In genomic region chr7:123377443-123378400, GRCm38 (mm10) we compare ENCODE assay signal across 8 mouse cellular contexts. TPM values are rescaled to one million over a fixed set of nuclear protein-coding genes. Genes with fewer than 3 reads are reported as not detected.
DNase-seq lines count a peak whose midpoint lies in the region; ATAC-seq and TF ChIP-seq lines count a peak whose summit lies in the region.

No protein-coding gene starts in this region.

- peaks cover 10% of the 10 kb centered on the region for H3K36me3 ChIP-seq in megakaryocyte, embryonic 14.5 days (replicated peaks; ENCODE audit: low read length)

- no peak for TF ChIP-seq CTCF in cortical plate, adult 2 months (IDR thresholded peaks at IDR 0.05; ENCODE audit: extremely low read depth, insufficient read depth, low read length)

- peak; percentile 94 for TF ChIP-seq POLR2A in cortical plate, adult 2 months (IDR thresholded peaks at IDR 0.05; ENCODE audit: extremely low read depth, insufficient read depth, low read length)

- peaks cover 3% of the 10 kb centered on the region; the same call in 1 of the 2 replicates for H3K9me3 ChIP-seq in megakaryocyte, embryonic 14.5 days

- peak; percentile 100 for ATAC-seq in activated CD4-positive, CD25-positive, alpha-beta regulatory T cell, adult 4 months

- peak; percentile 91 to 93 for DNase-seq in gastrocnemius, adult 8-10 months (ENCODE audit: low spot score in 2 of 2)
- DNase-seq in hindlimb bud, embryonic 11.5 days (ENCODE audit: extremely low spot score, low read depth, low spot score), result peak; percentile 85
- peak; percentile 85 to 97 for DNase-seq in left cerebral cortex, adult 8-10 months (ENCODE audit: low spot score in 2 of 2)
- peak; percentile 98 to 99 for DNase-seq in right cerebral cortex, postnatal 10 days (ENCODE audit: low spot score in 2 of 2)
- peak; percentile 78 for DNase-seq in urinary bladder, postnatal 25 days (ENCODE audit: low spot score)

- H3K27ac ChIP-seq in cortical plate, adult 2 months (ENCODE audit: insufficient read depth, low read length), result peak overlapping the region; percentile 72

- peak overlapping the region; percentile 92 for H3K4me3 ChIP-seq in cortical plate, adult 2 months (ENCODE audit: insufficient read depth, low read length)
- peak overlapping the region; percentile 99 for H3K4me3 ChIP-seq in megakaryocyte, embryonic 14.5 days (replicated peaks)

- H3K4me1 ChIP-seq in cortical plate, adult 2 months (ENCODE audit: control insufficient read depth, insufficient read depth, low read length), result peaks cover 5% of the 10 kb centered on the region
- peaks cover 34% of the 10 kb centered on the region for H3K4me1 ChIP-seq in megakaryocyte, embryonic 14.5 days

- H3K27me3 ChIP-seq in megakaryocyte, embryonic 14.5 days (replicated peaks), result no peaks in the 10 kb centered on the region

RNA-seq across cellular contexts. Expression of gene Arhgap17, which starts 8.0 kb away (rescaled TPM):
- 10 to 100 TPM; 17.8 to 24.4 TPM for polyA plus RNA-seq in activated CD4-positive, CD25-positive, alpha-beta regulatory T cell, adult 4 months (2017; shearing (Covaris generic))
- polyA plus RNA-seq in cortical plate, adult 2 months (2012; rRNA removed), result 17.2 and 20.1 TPM in 2 replicates
- 10 to 100 TPM; 11.8 to 17.7 (median 15.4) TPM for total RNA-seq in gastrocnemius, adult 8-10 months (2022)
- 10 to 100 TPM; 13.8 to 23.7 (median 20.0) TPM for total RNA-seq in left cerebral cortex, adult 8-10 months (2022)
- 51.0 and 54.9 TPM in 2 replicates for polyA plus RNA-seq in megakaryocyte, embryonic 14.5 days (2012; ENCODE audit: insufficient read depth, low replicate concordance)

RNA-seq across cellular contexts. Expression of gene Lcmt1, which starts 8.1 kb away (rescaled TPM):
- polyA plus RNA-seq in activated CD4-positive, CD25-positive, alpha-beta regulatory T cell, adult 4 months (2017; shearing (Covaris generic)), result 10 to 100 TPM; 31.9 to 37.4 TPM
- 92.4 and 97.5 TPM in 2 replicates for polyA plus RNA-seq in cortical plate, adult 2 months (2012; rRNA removed)
- total RNA-seq in gastrocnemius, adult 8-10 months (2022), result 10 to 100 TPM; 29.4 to 35.5 (median 30.3) TPM
- total RNA-seq in left cerebral cortex, adult 8-10 months (2022), result 10 to 100 TPM; 78.5 to 85.2 (median 82.0) TPM
- 2.3 and 4.3 TPM in 2 replicates for polyA plus RNA-seq in megakaryocyte, embryonic 14.5 days (2012; ENCODE audit: insufficient read depth, low replicate concordance)

Comparison
In these comparisons a context has a peak if more than half of its experiments do, and no peak if none do; other contexts are left out.
1. Peak in every context shown above with its lines: DNase-seq, ATAC-seq, H3K4me3 ChIP-seq and H3K27ac ChIP-seq.